Mouse (Mus musculus): ENCODE results near the gene Foxn1. TPM values are rescaled to one million over a fixed set of nuclear protein-coding genes. Genes with fewer than 3 reads are reported as not detected.

Foxn1 gene
- not detected for total RNA-seq (2023)

GRCm38 (mm10) chr11:78386508-78387043, at the start of gene Foxn1:
Gene Foxn1, minus strand, starts transcription at chr11:78386558.

GRCm38 (mm10) chr11:78422055-78422819, 35.9 kb upstream of the Foxn1 start, which contains the start of gene Slc13a2:
Gene Slc13a2, minus strand, starts transcription at chr11:78422217.

GRCm38 (mm10) chr11:78343381-78344327, 42.7 kb downstream of the Foxn1 start, which contains the start of gene Unc119:
Gene Unc119, plus strand, starts transcription at chr11:78343482.

GRCm38 (mm10) chr11:78327634-78328511, 58.5 kb downstream of the Foxn1 start, which contains the start of gene Pigs:
Gene Pigs, plus strand, starts transcription at chr11:78328415.

GRCm38 (mm10) chr11:78322860-78323259, 63.5 kb downstream of the Foxn1 start, which contains the start of gene Aldoc:
Gene Aldoc, plus strand, starts transcription at chr11:78322968.

Other genes starting within 250 kb of the Foxn1 start
- under 1 TPM; 0.60 to 0.67 TPM for gene Traf4, start 221.0 kb downstream of the Foxn1 start, total RNA-seq (2023)
- gene Nek8, start 209.9 kb downstream of the Foxn1 start, total RNA-seq (2023), result 1 to 10 TPM; 1.9 to 4.0 TPM
- 1 to 10 TPM; 2.9 to 3.3 TPM for gene Tlcd1, start 209.8 kb downstream of the Foxn1 start, total RNA-seq (2023)
- 1,000 to 10,000 TPM; 1,755 to 1,970 TPM for gene Rpl23a, start 203.0 kb downstream of the Foxn1 start, total RNA-seq (2023)
- 1 to 10 TPM; 4.0 to 4.2 TPM for gene Rab34, start 198.1 kb downstream of the Foxn1 start, total RNA-seq (2023)
- gene Proca1, start 193.2 kb downstream of the Foxn1 start, total RNA-seq (2023), result not detected
- 10 to 100 TPM; 52.7 to 55.9 TPM for gene Sdf2, start 140.8 kb downstream of the Foxn1 start, total RNA-seq (2023)
- 10 to 100 TPM; 59.1 to 66.8 TPM for gene Supt6, start 140.6 kb downstream of the Foxn1 start, total RNA-seq (2023)
- 100 to 1,000 TPM; 105 to 107 TPM for gene 2610507B11Rik, start 124.8 kb downstream of the Foxn1 start, total RNA-seq (2023)
- 1 to 10 TPM; 1.5 TPM for gene BC030499, start 95.7 kb downstream of the Foxn1 start, total RNA-seq (2023)
- gene Spag5, start 85.0 kb downstream of the Foxn1 start, total RNA-seq (2023), result 1 to 10 TPM in 1 of 2 experiments, under 1 TPM in 1; 0.81 to 2.9 TPM
- gene Aldoc, start 63.6 kb downstream of the Foxn1 start, total RNA-seq (2023), result 1 to 10 TPM; 7.4 to 9.0 TPM
- gene Pigs, start 58.1 kb downstream of the Foxn1 start, total RNA-seq (2023), result 10 to 100 TPM; 60.7 to 63.9 TPM
- 10 to 100 TPM; 69.6 to 82.3 TPM for gene Unc119, start 43.1 kb downstream of the Foxn1 start, total RNA-seq (2023)
- under 1 TPM in 1 of 2 experiments, not detected in 1; 0.66 TPM for gene Slc13a2, start 35.7 kb upstream of the Foxn1 start, total RNA-seq (2023)
- gene Slc46a1, start 79.1 kb upstream of the Foxn1 start, total RNA-seq (2023), result 1 to 10 TPM; 5.9 to 7.9 TPM
- 1 to 10 TPM; 1.9 TPM for gene Sarm1, start 111.2 kb upstream of the Foxn1 start, total RNA-seq (2023)
- gene Vtn, start 112.5 kb upstream of the Foxn1 start, total RNA-seq (2023), result not detected
- gene Sebox, start 116.9 kb upstream of the Foxn1 start, total RNA-seq (2023), result not detected
- 10 to 100 TPM; 18.9 to 24.0 TPM for gene Tmem199, start 125.6 kb upstream of the Foxn1 start, total RNA-seq (2023)
- 10 to 100 TPM; 24.6 to 28.4 TPM for gene Poldip2, start 125.6 kb upstream of the Foxn1 start, total RNA-seq (2023)
- 10 to 100 TPM; 16.8 to 17.1 TPM for gene Tnfaip1, start 149.8 kb upstream of the Foxn1 start, total RNA-seq (2023)
- 10 to 100 TPM; 31.8 to 33.8 TPM for gene Ift20, start 149.8 kb upstream of the Foxn1 start, total RNA-seq (2023)
- 10 to 100 TPM; 12.3 to 15.0 TPM for gene Tmem97, start 164.2 kb upstream of the Foxn1 start, total RNA-seq (2023)